Mouse (Mus musculus): Measurements from ENCODE around the gene Sparc. TPM values are rescaled to one million over a fixed set of nuclear protein-coding genes. Genes with fewer than 3 reads are reported as not detected.

The Sparc gene
- total RNA-seq (2021), result 2,357 and 2,456 TPM in 2 replicates
- long read RNA-seq, experiment 1, transcript Sparc-201 (10 exons, 2,300 nt), result major isoform, 1,183 of 3,078 reads
- long read RNA-seq, experiment 1, transcript Sparc-203 (4 exons, 909 nt), result minor isoform, 73 of 3,078 reads
- long read RNA-seq, experiment 1, transcript Sparc-205 (5 exons, 741 nt), result minor isoform, 716 of 3,078 reads
- long read RNA-seq, experiment 1, transcript Sparc-202 (10 exons, 2,115 nt), result minor isoform, 277 of 3,078 reads
- long read RNA-seq, experiment 1, partial matches to known transcripts, result 483 of 3,078 reads
- long read RNA-seq, experiment 1, other reads (novel, unspliced or antisense), result 339 of 3,078 reads
- long read RNA-seq, experiment 2, transcript Sparc-203 (4 exons, 909 nt), result minor isoform, 70 of 2,161 reads
- long read RNA-seq, experiment 2, transcript Sparc-205 (5 exons, 741 nt), result minor isoform, 478 of 2,161 reads
- long read RNA-seq, experiment 2, transcript Sparc-201 (10 exons, 2,300 nt), result major isoform, 687 of 2,161 reads
- long read RNA-seq, experiment 2, transcript Sparc-202 (10 exons, 2,115 nt), result minor isoform, 139 of 2,161 reads
- long read RNA-seq, experiment 2, partial matches to known transcripts, result 406 of 2,161 reads
- long read RNA-seq, experiment 2, other reads (novel, unspliced or antisense), result 372 of 2,161 reads

DNA sequence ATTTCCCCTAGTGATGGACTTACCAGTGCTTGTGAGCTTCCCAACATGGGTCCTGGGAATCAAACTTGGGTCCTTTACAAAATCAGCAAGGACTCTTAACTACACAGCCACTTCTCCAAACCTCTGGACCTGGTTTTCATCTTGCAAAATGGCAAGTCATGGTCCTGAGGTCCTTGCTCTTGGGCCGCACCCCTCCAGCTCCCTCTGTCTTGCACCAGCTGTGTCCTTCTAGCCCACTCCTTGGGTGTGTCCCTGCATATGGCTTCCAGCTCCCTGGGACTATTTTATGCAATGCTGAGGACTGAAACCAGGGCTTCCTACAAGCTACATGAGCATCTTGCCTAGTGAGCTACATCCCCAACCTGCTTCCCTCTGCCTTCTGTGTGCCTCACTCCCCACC lies at the start of gene Sparc:
Sparc (minus strand) TSS at position 206 of the 400 bp plus-strand sequence.
- no peak for DNase-seq

DNA sequence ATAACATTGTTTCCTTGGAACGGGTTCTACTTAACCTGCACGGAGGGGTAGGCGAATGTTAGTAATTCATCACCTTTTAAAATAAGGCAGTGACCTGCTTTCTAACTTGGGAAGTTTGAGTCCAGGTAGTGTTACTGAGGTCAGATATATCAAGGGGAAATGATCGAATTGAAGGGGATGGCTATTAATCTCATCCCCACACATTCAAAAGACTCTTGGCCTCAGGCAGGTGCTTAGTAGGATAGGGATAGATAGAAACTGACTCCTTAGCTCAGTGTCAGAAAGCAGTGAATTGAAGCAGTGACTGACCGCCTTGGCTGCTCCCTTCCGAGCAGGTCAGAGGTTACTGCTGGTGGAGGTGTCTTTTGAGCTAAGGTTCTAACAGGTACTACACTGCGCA lies 48.5 kb upstream of the Sparc start:
- DNase-seq, result no peak

DNA sequence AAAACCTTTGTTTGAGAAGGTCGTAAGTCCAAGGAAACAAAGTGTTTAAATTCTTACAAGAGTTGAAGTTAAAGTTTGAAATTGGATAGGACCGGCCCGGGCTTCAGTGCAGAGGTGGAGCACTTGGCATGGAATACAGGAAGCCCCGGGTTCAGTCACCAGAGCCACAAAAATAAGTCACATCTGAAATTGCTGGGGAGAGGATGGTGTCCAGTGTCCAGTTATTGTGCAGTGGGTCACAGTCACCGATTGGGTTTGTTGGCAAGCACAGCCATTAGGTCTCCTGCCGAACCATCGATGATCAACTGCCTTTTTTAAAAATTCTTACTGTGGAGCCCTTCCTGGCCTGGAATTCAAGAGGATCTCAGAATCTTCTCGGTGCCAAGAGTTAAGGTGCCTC lies 47.8 kb upstream of the Sparc start:
- peak; percentile 37 for DNase-seq

DNA sequence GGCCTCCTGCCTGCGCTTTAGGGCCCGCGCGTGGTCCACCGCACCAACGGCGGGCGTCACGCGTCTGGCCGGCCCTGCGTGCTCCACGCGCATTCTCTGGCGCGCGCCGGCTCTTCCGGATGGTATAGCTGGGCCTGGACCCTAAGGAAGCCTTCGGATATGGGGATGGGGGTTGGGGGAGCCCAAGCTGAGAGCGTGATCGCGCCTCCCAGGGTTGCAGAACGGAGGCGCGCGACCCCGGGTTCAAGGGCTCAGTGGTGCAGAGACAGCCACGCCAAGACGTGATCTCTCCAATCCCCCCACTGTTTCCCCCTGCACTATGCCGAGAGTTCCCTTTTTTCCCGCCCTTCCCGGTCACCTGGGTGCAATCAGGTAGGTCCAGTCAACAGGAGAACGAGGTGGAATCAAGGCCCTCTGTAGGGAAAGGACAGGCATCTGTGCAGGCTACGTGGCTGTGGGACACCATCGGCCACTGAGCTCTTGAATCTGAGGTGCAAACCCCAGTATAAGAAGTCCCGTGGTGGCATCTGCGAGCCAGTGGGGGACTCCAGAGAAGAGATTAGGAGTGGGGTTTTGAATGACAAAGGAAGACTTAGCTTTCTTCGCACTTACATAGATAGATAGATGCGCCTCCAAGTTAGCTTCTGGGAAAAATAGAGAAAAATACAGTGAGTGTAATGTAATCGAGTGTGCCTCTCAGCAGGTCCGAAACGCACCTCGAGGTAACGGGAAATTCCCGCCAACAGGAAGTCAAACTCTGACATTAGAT lies 47.1 kb upstream of the Sparc start:
- DNase-seq, result peak; percentile 41

GRCm38 (mm10) chr11:55469048-55469843 lies 46.3 kb upstream of the Sparc start, which contains the start of gene G3bp1:
TSS of gene G3bp1 (plus strand) at chr11:55469685.
- peak; percentile 100 for DNase-seq

GRCm38 (mm10) chr11:55468611-55469047 lies 45.6 kb upstream of the Sparc start:
- peak; percentile 64 for DNase-seq

DNA sequence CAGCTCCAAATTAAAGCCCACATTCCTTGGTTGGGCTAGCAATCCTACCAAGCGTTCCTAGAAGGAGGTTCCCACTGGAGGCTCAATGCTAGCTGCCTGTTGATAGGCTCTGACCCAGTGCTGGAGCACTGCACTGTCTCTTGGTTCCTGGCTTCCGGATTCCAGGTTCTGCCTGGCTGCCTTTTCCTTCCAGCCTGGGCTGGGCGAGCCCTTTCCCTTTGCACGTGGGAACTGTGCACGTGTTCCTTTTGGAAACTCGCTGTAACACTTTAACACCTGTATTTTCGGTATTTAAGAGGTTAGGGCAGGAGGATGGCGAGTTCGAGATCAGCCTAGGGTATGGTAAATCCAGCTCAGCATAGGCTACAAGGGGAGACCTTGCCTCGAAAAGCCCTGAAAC lies 45.0 kb upstream of the Sparc start:
- peak; percentile 50 for DNase-seq

- DNase-seq, result no peak
Measured at GRCm38 (mm10) chr11:55465177-55465576, 42.2 kb upstream of the Sparc start.

DNA sequence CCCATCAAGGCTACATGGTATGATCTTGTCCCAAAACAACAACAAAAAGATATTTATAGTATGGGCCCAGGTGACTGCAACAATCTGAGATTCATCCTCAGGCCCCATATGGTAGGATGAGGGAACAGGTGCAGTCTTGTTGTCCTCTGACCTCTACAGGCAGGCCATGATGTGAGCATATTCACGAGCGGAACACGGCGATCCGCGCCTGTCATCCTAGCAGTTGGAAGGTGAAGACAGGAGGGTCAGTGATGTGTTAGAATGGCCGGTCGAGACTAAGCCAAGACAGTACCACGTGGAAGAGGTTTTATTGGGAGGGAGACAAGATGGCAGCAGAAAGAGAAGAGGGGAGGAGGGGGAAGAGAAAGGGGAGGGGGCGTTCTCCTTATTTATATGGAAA lies 41.7 kb upstream of the Sparc start:
- no peak for DNase-seq

GRCm38 (mm10) chr11:55462149-55462548 lies 39.2 kb upstream of the Sparc start:
- no peak for DNase-seq

DNA sequence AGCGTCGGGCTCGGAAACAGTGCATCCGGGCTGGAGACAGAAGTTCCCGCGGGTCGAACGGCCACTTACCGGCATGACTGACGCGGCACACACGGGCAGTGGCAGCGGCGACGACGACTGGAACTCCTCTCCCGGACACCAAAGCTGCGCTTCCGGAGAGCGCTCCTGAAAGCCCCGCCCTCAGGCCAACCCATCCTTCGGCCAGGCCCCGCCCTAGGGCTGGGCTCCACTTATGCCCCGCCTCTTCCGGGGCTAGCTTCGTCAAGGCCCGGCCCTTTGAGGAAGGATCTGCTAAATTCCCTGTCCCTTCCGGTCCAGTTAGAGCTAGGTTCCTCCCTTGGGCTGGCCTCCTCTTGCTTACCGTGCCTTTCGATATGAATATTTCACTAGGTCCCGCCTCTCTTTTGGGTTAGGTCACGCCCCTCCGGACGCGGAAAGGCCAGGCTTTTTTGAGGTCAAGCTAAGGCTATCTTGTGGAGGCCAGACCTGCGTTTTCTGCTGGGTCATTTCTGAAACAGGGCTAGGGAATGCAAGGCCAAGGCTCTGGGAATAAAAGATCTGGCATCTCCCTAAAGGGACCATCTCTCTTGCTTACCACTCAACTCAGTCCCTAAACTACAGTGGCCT lies 38.1 kb upstream of the Sparc start, which contains the start of gene Atox1:
Atox1 (minus strand) TSS at position 221 of the 627 bp plus-strand sequence.
- DNase-seq, result peak; percentile 97

DNA sequence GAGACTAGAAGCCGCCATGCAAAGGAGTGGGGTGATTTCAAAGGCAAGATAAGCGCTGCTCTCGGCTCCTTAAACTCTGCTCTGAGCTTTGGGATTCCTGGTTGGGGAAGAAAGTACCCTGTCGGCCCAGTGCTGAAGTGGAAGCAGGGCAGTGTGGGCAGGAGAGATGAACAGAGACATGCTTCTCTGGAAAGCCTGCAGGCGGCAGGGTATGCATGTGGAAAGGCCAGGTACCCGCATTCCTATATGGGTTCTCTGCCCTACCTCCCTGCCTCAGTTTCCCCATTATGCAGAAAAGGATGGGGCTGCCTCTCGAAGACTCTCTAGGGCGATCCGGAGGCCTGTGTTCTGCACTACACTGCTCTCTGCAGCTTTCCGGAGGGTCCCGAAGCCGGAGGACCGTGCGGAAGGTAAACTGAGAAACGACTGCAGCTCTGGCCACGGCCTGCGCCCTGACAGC lies 37.6 kb upstream of the Sparc start:
- peak; percentile 52 for DNase-seq

- DNase-seq, result no peak
Measured at GRCm38 (mm10) chr11:55459850-55460558, 37.0 kb upstream of the Sparc start.

- no peak for DNase-seq
Measured at GRCm38 (mm10) chr11:55458501-55458900, 35.5 kb upstream of the Sparc start.

DNA sequence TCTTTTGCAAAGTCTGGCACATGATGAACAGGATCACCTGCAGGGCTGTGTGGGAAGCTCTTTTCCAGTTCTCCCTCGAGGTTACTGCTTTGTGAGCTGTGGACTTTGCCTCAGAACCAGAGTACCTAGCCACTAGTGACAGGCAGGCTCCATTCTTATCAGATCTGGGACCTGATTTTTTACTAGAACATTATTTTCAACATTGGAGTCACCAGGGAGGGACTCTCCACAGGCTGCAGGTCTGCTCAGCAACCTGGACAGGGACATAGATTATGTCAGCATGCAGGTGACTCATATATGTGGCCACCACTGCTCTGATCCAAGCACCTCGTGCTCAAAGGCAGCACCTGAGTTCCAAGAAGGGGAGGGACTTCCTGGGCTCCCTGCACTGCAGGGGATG lies 32.2 kb upstream of the Sparc start:
- DNase-seq, result no peak

DNA sequence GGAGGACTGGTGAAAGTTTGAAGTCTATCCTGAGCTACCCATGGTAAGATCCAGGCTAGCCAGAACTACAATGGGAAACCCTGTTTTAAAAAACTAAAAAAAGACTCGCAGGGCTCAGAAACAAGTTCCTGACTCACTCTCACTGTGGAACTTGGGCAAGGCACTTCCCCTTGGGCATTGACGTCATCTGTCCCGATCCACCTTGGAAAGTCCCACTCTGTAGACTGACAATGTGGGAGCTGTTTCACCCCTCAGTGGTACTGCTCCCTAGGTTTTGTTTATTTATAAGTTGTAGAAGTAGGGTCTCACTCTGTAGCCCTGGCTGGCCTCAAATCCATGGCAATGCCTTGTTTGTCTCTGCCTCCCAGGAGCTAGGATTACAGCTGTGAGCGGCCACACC lies 30.7 kb upstream of the Sparc start:
- peak; percentile 67 for DNase-seq

GRCm38 (mm10) chr11:55450311-55450710 lies 27.3 kb upstream of the Sparc start:
- DNase-seq, result no peak

DNA sequence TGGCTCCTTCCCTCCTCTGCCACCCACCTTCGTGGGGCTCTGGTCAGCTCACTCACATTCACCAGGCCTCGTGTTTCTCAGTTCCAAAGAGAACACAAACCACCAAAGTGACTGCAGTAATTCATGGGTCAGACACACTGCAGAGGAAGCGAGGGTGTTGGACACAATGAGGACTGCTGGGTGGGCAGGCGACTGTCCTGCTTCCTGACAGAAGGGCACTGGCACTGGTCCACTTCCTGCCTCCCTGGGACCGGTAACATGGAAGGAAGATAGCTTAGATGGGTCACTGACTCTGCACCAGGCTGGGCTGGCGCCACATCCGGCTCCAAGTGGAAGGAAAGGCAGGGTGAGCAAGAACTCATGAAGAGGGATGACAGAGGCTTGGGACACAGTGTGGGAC lies 26.5 kb upstream of the Sparc start:
- peak; percentile 53 for DNase-seq

DNA sequence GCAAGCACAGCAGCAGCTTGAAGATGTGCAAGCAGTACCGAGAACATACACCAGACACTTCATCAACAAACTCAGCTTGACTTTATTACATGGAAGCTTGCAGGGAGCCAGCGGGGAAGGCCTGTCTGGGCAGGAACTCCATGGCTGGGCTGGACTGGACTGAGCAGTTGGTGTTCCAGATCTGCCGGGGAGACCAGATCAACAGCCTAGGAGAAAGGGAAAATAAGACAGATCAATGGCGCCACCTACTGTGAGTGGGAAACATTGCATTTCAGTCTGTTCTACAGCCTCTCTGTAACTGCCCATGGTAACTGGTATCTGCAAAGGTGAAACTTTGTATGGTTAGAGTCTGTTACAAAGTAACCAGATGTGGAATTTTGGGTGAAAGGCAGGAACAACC lies 23.6 kb upstream of the Sparc start:
- DNase-seq, result peak; percentile 88

DNA sequence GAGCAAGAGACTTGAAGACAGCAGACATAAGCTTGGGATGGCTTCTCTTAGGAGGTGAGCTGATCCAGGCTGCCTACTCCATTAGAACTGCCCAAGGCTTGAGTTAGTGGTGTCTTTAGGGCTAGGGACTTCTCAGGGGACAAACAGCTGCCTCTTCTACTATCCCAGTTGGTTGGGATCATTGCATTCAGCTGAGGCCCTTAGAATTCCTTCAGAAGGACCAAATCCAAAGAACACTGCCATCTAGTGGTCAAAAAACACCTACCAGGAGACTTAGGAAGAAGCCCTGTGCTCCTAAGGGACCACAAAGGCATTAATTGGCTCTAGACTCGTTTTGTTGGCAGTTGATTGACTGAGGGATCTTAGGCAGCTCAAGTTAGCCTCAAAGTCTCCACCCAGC lies 21.8 kb upstream of the Sparc start:
- peak; percentile 61 for DNase-seq

DNA sequence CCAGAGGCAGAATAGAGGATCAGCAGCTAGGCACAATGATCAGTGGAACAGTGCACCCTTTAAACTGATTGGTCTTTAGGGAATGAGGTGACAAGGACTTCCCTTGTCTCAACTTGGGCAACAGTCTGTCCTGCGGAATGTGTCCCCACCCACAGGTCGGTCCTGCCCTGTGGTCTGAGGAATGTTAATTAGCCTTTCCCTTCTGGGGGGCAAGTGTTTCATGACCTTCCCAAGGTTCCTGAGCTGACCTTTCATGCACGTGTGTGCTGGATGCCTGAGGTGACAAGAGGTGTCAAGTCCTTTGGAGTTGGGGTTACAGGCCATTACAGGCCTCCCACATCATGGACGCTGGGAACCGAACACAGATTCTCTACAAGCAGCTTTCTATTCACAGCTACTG lies 16.7 kb upstream of the Sparc start:
- DNase-seq, result no peak

Measured in adrenal gland, postnatal 14 days (tissue).